Mouse (Mus musculus): ENCODE results near the gene Tmem79.
"Not testable (repeated sequence)": the region's sequence is repeated elsewhere in the genome, so short reads cannot be mapped to it uniquely, and the experiment has no call there.

The Tmem79 gene

DNA sequence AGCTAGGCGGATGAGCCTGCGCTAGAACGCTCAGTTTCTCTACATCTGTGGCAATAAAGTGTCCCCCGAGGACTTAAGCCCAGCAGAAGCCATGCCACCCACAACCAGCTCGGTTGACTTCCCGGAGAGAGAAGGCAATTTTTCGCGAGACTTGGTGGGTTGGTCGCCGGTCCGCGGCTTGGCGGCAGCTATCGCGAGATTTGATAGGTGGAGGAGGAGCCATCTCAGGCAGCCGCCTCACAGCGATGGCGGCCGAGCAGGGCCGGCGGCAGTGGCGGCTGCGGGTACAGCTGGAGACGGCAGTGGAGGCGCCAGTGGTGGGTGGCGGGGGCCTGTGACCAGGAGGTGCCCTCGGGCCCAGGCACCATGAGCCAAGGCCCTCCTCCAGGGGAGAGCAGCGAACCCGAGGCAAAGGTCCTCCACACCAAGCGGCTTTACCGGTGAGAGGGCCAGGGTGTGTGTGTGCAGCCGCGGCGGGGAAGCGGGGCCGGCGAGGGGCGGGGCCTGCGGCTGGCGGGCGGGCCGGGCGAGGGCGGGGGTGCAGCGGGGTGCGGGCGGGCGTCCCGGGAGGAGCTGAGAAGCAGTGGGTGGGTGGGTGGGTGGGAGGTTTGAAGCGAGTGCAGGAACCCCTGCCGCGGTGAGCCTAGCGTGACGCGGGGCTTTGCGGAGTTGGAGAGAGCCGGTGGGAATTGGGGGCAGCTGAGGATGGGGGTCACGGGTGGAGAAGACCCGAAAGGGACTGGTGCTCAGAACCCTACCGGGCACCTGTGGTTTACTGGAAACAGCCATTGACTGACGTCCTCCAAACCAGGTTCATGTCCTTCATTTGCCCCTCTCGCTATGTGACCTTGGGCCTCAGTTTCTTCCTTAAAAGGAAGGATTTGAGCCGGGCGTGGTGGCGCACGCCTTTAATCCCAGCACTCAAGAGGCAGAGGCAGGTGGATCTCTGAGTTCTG lies at the start of gene Tmem79, which contains the start of gene Smg5:
TSS of gene Tmem79 (minus strand) at position 91 of the 956 bp plus-strand sequence.
TSS of gene Smg5 (plus strand) at position 203 of the 956 bp plus-strand sequence.
- peak; percentile 97 for DNase-seq (ENCODE audit: extremely low spot score)

DNA sequence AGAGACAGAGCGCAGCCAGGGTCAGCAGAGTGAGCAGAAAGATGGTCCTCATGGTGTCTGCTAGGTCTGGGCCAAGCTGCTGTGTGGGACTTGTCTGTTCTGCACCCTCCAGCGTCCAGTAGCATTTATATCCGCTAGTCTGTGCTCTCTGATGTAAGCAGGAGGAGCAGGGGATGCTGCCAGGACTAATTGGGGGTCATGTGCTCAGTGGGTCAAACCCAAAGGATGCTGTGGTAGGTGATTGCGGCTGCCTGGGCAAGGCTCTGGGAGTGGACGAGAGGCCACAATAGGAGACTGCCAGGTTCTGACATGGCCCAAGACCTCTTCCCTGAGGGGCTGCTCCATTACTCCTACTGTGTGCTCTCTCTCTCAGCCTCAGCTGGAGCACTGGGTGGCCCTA lies 48.4 kb upstream of the Tmem79 start, which contains the start of gene Bglap:
TSS of gene Bglap (minus strand) at position 101 of the 400 bp plus-strand sequence.
- no peak for DNase-seq (ENCODE audit: extremely low spot score)

DNA sequence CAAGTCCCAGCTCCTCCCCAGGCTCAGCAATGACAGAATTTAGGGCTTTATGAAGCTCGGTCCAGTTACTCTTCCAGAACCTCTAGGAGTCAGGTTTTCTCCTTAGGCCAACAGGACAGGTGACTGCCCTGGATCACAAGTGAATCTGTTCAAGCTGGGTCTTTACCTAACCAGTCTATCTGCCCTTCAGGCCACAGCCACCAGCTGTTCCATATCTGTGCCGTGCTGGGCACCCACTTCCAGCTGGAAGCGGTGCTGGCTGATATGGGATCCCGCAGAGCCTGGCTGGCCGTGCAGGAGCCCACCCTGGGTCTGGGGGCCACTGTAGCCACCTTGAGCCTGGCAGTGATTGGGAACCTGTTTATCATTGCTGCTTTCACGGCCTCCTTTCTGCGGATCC lies 46.4 kb upstream of the Tmem79 start:
- DNase-seq (ENCODE audit: extremely low spot score): not testable (repeated sequence)

DNA sequence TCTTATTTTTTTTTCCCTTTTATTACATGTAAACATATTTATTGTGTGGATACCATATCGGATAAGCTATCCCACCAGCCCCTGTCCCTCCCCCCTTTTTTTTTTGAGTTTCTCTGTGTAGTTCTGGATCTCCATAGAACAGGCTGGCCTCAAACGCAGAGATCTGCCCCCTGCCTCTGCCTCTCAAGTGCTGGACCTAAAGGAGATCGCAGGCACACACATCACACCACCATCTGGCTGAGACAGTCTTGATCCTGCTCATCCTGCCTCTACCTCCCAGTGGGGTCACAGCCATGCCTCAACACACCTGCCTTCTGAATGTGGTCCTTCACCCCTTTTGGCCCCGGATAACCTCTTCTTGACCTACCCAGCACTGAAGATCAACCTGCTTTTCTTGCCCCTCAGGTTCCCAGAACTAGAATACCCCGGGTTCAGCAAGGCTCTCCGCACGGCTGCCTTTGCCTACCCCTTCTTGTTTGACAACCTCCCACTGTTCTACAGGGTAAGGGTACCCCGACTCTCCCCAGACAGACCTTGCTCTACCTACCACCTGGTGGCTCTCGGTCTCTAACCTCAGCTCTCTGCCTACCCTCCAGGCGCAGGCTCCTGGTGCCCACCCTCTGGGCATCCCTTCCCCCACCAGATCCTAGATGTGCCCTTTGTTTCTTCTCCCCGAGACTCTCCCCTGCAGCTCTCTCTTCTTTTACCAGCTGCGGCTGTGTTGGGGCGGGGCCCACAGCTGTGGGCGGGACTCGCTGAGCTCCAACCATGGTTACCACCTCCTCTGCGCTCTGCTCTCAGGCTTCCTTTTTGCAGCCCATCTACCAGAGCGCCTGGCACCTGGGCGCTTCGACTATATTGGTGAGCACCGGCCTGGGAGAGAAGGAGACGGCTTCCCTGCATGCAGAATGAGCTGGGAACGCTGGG lies 45.7 kb upstream of the Tmem79 start:
- peak; percentile 66 for DNase-seq (ENCODE audit: extremely low spot score)

DNA sequence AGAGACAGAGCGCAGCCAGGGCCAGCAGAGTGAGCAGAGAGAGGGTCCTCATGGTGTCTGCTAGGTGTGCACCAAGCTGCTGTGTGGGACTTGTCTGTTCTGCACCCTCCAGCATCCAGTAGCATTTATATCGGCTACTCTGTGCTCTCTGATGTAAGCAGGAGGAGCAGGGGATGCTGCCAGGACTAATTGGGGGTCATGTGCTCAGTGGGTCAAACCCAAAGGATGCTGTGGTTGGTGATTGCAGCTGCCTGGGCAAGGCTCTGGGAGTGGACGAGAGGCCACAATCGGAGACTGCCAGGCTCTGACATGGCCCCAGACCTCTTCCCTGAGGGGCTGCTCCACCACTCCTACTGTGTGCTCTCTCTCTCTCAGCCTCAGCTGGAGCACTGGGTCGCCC lies 42.7 kb upstream of the Tmem79 start, which contains the start of gene Bglap2:
TSS of gene Bglap2 (minus strand) at position 101 of the 400 bp plus-strand sequence.
- not testable (repeated sequence) for DNase-seq (ENCODE audit: extremely low spot score)

- DNase-seq (ENCODE audit: extremely low spot score): not testable (repeated sequence)
Measured at GRCm38 (mm10) chr3:88376644-88377043, 40.7 kb upstream of the Tmem79 start.

DNA sequence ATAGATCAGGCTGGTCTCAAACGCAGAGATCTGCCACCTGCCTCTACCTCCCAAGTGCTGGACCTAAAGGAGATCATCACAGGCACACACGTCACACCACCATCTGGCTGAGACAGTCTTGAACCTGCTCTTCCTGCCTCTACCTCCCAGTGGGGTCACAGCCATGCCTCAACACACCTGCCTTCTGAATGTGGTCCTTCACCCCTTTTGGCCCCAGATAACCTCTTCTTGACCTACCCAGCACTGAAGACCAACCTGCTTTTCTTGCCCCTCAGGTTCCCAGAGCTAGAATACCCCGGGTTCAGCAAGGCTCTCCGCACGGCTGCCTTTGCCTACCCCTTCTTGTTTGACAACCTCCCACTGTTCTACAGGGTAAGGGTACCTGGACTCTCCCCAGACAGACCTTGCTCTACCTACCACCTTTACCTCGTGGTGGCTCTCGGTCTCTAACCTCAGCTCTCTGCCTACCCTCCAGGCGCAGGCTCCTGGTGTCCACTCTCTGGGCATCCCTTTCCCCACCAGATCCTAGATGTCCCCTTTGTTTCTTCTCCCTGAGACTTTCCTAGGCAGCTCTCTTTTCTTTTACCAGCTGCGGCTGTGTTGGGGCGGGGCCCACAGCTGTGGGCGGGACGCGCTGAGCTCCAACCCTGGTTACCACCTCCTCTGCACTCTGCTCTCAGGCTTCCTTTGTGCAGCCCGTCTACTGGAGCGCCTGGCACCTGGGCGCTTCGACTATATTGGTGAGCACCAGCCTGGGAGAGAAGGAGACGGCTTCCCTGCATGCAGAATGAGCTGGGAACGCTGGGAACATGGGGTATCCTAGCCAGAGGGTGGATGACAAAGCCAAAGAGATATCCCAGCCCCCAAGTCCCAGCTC lies 40.0 kb upstream of the Tmem79 start:
- peak; percentile 57 for DNase-seq (ENCODE audit: extremely low spot score)

- not testable (repeated sequence) for DNase-seq (ENCODE audit: extremely low spot score)
Measured at GRCm38 (mm10) chr3:88372643-88373042, 36.7 kb upstream of the Tmem79 start, which contains the start of gene Bglap3. Bglap3 (minus strand) TSS chr3:88372743.

DNA sequence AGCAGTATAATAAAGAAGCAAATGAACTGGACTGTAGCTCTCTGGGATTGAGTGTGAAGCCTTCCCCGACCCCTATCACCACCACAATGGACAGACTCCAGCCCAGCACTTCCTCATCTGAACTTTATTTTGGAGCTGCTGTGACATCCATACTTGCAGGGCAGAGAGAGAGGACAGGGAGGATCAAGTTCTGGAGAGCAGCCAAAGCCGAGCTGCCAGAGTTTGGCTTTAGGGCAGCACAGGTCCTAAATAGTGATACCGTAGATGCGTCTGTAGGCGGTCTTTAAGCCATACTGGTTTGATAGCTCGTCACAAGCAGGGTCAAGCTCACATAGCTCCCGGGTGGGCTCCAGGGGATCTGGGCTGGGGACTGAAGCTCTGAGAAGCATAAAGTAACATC lies 32.6 kb upstream of the Tmem79 start:
- DNase-seq (ENCODE audit: extremely low spot score): not testable (repeated sequence)

GRCm38 (mm10) chr3:88367517-88367916 lies 31.6 kb upstream of the Tmem79 start:
- DNase-seq (ENCODE audit: extremely low spot score): not testable (repeated sequence)

GRCm38 (mm10) chr3:88366830-88367428 lies 31.0 kb upstream of the Tmem79 start:
- peak; percentile 15 for DNase-seq (ENCODE audit: extremely low spot score)

GRCm38 (mm10) chr3:88365705-88366361 lies 29.9 kb upstream of the Tmem79 start:
- DNase-seq (ENCODE audit: extremely low spot score): no peak

DNA sequence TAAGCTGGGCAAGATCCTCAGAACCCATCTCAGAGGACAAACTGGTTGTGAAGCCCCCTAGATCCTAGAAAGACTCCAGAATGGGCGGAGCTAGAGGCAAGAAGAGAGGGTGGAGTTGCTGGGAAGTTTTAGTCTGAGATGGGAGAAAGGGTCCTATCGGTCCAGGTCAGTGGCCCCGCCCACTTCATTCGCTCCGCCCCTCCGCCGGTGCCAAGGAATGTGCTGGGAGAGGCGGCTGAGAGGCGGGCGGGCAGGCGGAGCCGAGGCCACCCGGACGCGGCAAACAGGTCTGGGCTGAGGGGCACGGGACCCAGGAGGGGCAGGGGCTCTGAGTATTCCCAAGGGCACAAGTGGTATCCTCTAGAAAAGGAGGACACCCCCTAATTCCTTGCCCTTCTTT lies 28.4 kb upstream of the Tmem79 start, which contains the start of gene Paqr6:
TSS of gene Paqr6 (plus strand) at position 248 of the 400 bp plus-strand sequence.
- peak; percentile 76 for DNase-seq (ENCODE audit: extremely low spot score)

DNA sequence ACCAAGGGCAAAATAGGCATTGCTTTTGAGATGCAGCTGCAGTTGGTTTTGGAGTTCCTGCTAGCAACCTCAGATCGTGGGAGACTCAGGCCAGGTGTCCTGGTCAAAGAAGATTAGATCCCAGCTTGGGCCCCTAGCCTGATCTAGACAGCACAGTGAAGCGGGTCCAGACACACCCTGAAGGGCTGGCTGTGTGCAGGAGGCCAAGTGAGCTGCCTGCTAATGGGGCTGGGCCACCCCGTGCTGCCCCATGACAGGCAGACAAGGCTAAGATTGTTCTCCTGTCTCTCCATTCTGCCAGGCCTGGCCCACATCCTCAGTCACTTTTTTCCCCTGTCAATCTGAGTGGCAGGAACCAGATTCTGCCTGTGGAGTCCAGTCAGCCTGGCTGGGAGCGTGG lies 27.8 kb upstream of the Tmem79 start:
- DNase-seq (ENCODE audit: extremely low spot score): no peak

DNA sequence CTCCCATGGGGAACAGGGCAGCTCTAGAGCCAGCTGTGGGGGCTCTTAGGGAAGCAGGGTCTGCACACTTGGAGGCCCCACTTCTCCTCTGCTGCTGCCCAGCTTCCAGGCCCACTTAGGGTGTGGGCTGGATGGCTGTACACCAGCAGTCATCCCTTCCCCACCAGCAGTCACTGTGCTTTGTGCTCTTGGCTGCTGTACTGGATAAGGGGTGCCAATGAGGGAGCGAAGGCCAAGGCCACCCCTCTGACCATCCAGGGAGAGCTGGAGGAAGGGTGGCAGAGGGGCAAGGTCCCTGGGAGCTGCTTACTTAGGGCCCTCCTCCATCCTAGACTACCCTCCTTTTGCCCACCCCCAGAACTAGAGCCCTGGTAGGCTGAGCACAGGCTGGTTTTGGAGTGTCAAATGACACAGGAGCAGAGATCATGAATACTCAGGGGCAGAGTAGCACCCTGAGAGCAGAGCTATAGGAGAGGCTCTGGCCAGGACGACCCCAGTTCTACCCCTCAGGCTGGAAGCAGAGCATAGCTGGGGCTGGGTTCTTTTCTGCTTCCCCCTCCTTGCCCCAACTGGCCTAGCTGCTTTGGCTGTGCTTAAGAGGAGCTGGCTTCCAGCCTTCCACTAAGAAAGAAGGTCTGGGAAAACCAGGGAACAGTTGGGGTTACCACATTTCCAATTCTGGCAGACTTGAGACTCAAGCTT lies 25.8 kb upstream of the Tmem79 start:
- no peak for DNase-seq (ENCODE audit: extremely low spot score)

- DNase-seq (ENCODE audit: extremely low spot score): no peak
Measured at GRCm38 (mm10) chr3:88361096-88361495, 25.1 kb upstream of the Tmem79 start.

DNA sequence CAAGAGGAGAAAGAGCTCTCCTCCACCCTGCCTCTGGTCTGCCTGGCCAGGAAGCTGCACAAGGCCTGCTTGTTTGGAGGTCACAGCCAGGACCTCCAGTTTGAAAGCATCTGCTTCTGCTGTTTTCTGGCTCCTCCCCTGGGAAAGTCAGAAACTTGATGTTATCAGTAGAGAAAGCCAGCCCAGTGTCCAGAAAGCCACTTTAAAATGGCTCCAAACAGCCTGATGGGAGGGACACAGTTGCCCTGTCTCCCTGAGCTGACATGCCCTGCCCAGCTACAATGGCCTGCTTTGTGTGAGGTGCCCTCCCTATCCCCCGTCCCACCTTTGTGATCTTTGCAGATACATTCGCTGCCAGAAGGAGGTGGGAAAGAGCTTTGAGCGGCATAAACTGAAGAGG lies 24.0 kb upstream of the Tmem79 start:
- DNase-seq (ENCODE audit: extremely low spot score): no peak

DNA sequence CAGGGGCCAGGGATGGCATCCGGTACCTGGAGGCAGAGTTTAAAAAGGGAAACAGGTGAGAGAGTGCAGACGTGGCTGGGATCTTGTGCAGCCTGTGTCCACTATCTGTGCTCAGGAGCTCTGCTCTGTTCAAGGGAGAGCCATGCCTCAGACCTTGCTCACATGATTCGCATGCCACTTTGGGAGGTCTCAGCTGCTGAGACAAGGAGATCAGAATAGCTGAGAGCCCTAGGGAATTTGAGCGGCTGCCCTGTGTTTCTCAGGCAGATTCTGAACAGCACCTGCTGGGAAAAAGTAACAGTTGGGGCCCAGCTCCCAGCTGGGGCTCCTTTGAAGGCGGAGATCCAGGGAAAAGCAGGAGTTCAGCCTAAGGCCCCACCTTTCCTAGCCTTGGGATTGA lies 23.6 kb upstream of the Tmem79 start:
- DNase-seq (ENCODE audit: extremely low spot score): no peak
